Mouse (Mus musculus) heart, embryonic 10.5 days (tissue): ENCODE data around the gene Tpst1. TPM values are rescaled to one million over a fixed set of nuclear protein-coding genes. Genes with fewer than 3 reads are reported as not detected.
A peak's percentile ranks its signal among the peaks of the same experiment; 100 is the strongest.

Experiments used
- DNase-seq: peaks from one replicate; pipeline ENCODE4 v3.0.0-alpha.2; 2017; ENCODE audit warnings: low spot score
- H3K27ac ChIP-seq: fragments of 300-500 bp; sonication (generic); 2 replicates; pipeline ENCODE4 v1.5.1; 2016; ENCODE audit warnings: mild to moderate bottlenecking
- H3K27me3 ChIP-seq: fragments of 300-500 bp; sonication (generic); 2 replicates; pipeline ENCODE4 v1.6.1; 2016; ENCODE audit warnings: mild to moderate bottlenecking; ENCODE audit not compliant: poor library complexity, insufficient read depth, severe bottlenecking
- H3K36me3 ChIP-seq: fragments of 300-500 bp; sonication (generic); 2 replicates; pipeline ENCODE4 v1.6.1; 2016; ENCODE audit warnings: mild to moderate bottlenecking, moderate library complexity
- H3K4me1 ChIP-seq: fragments of 300-500 bp; sonication (generic); 2 replicates; pipeline ENCODE4 v1.6.1; 2016; ENCODE audit warnings: mild to moderate bottlenecking
- H3K4me3 ChIP-seq: fragments of 300-500 bp; sonication (generic); 2 replicates; pipeline ENCODE4 v1.5.1; 2016; ENCODE audit warnings: mild to moderate bottlenecking, moderate library complexity
- H3K9me3 ChIP-seq: fragments of 300-500 bp; sonication (generic); 2 replicates; pipeline ENCODE4 v1.6.1; 2016; ENCODE audit warnings: mild to moderate bottlenecking, moderate library complexity
- WGBS: fragments of 180-500 bp; shearing (Covaris S2); methylation state at CpG from one replicate; pipeline ENCODE4 v1.1.7; 2016; 5-methylcytosine and 5-hydroxymethylcytosine counted together
- polyA plus RNA-seq: library from polyadenylated mRNA; unstranded; fragments of >200 nt; fragmentation: Nextera tagmentation; extraction: Ambion mirVana; gene quantifications from 2 replicates; pipeline ENCODE4 v1.2.1, GENCODE M21; 2016

Tpst1 gene
- polyA plus RNA-seq, 1 experiment from 2014 or later: 44.6 TPM

DNA sequence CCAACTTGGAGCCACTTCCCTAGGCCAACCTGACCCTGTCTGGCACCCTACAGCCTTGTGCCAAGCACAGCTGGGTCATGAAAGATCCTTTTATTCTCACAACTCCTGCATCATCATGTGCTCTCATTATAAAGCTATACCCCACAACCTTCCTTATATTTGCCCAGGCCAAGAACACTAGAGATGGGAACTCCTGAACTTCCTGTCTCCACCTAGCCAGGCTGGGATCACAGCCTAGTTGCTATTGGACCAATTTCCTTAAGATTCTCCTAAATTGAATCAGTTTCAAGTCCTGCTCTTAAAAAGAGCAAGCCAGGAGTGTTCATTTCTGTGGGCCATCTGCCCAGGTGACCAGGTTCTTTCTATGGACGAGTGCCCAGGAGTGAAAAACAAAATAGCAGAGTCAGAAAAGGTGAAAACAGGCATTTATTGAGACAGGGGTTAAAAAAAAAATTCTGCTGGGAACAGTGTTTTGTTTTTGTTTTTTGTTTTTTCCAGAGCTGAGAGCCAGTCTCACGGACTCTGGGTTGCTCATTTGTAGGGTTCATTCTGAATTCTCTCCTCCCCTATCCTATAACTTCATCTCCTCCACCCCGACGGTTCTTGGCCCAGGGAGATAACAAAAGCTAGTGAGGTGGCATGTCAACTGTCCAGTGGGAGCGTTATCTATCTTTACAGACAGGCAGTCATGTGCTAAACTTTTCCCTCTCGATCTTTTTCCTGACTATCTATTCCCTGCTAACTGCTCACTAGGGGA, 97.7 kb downstream of the Tpst1 start:
- H3K27me3 ChIP-seq: no peaks in the 10 kb centered on the region
- peak overlapping the region; percentile 93 for H3K4me3 ChIP-seq
- no peaks in the 10 kb centered on the region for H3K9me3 ChIP-seq
- H3K27ac ChIP-seq: peak overlapping the region; percentile 93
- no peak for DNase-seq
- no peaks in the 10 kb centered on the region for H3K36me3 ChIP-seq
- H3K4me1 ChIP-seq: peaks cover 29% of the 10 kb centered on the region
- 7% methylated on average over 6 of the region's 6 CpGs for WGBS

DNA sequence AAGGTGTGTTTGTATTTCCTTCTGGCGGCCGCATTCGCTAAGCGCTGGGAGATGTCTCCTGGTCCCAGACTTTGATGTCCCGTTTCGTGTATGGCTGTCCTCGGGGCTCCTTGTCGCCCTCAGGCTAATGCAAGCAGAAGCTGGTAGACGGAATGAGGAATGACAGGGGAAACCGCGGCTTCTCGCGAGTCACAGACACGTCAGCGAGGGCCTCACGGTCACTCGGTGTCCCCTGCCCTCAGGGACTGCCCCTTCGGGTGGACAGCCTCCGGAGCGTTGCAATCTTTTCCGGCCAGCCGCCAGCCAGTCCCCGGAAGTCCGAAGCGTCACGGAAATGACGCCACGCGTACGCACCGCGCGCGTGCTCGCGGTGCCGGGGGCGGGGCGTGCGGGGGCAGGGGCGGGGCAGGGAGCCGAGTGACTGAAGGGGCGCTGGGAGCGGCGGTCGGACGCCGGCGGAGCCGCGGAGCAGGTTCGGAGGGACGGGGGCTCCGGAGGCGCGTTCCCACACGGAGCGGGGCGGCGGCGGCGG, 98.4 kb downstream of the Tpst1 start, which contains the start of gene Rabgef1:
Rabgef1 (plus strand) TSS at position 376 of the 532 bp plus-strand sequence.
- H3K27ac ChIP-seq: peak within 1 kb of the TSS; percentile 93
- under 1% methylated on average over 60 of the region's 62 CpGs for WGBS
- no peaks in the 10 kb centered on the region for H3K36me3 ChIP-seq
- peak; percentile 97 for DNase-seq
- H3K9me3 ChIP-seq: no peaks in the 10 kb centered on the region
- no peaks in the 10 kb centered on the region for H3K27me3 ChIP-seq
- peak within 1 kb of the TSS; percentile 93 for H3K4me3 ChIP-seq
- H3K4me1 ChIP-seq: peaks cover 29% of the 10 kb centered on the region

DNA sequence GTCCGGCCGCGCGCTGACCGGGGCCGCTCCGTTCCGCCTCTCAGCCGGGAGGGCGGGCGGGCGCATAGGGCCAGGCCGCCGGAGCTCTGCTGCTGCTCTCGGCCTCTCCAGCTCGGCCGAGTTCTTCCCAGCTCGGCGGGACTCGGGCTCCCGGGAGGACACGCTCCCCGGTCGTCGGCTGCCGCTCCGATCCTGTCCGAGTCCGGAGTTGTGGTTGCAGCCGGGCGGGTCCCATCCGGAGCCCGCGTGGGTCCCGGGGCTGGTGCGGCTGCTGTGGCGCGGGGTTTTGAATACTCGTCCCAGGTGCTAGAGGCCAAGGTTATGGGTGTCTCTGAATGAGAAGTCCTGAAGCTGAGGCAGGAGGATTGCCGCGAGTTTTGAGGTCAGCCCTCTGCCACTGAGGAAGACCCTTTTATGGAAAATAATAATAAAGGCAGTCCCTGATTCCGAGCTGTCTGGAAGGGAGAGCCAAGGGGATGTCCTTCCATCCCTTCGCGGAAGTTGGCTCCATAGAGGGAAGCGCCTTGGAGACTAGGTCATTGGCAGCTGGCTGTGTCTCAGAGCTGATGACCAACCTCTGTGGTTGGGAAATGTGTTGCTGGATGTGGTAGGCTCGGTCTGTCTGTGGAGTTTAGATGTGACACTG, 99.0 kb downstream of the Tpst1 start:
- DNase-seq: peak; percentile 85
- no peaks in the 10 kb centered on the region for H3K36me3 ChIP-seq
- no peaks in the 10 kb centered on the region for H3K27me3 ChIP-seq
- peak overlapping the region; percentile 93 for H3K4me3 ChIP-seq
- peaks cover 29% of the 10 kb centered on the region for H3K4me1 ChIP-seq
- no peaks in the 10 kb centered on the region for H3K9me3 ChIP-seq
- WGBS: under 1% methylated on average over 43 of the region's 46 CpGs
- peak overlapping the region; percentile 93 for H3K27ac ChIP-seq

DNA sequence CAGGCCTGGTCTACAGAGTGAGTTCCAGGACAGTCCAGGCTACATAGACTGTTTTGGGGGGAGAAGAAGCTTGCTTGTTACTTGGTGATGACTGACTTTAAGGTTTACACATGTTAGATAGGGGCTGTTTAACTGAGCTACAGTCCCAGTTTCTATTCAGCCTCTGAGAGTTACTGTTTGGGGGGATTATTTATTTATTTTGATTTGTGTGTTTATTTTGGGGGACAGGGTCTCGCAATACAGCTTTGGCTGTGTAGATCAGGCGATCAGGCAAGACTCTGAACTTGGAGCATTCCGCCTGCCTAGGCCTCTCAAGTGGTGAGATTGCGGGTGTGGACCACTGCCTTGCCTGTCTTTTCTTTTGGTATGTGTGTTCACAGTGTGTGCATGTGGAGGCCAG, 99.9 kb downstream of the Tpst1 start:
- 76% methylated on average over 4 of the region's 4 CpGs for WGBS
- Histone ChIP-seq H3K4me1 (peaks cover 33% of the 10 kb centered on the region), H3K36me3 (no peaks in the 10 kb centered on the region), H3K4me3 (peak overlapping the region; percentile 93), H3K9me3 (no peaks in the 10 kb centered on the region), H3K27ac (no peak overlapping the region; the same call in 1 of the 2 replicates), H3K27me3 (no peaks in the 10 kb centered on the region)
- DNase-seq: no peak

DNA sequence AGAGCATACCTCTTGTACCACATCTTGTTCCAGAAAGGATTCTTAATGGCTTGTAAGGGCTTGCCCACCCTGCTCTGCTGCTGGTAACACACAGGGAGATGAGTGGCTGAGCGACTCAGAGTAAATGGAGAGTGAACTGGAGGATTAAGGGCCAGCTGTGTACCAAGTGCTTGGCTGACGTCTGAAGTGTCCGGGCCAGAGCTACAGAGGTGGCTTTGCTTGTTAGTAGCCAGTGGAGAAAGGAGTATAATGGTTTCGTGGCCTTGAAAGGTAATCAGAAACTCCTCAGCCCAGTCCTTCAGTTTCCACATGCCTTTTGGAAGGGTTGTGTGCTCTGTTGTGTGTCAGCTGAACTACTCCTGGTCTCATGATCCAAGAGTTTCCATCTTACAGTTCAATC, 104.7 kb downstream of the Tpst1 start:
- WGBS: 51% methylated on average over 4 of the region's 4 CpGs
- H3K36me3 ChIP-seq: no peaks in the 10 kb centered on the region

DNA sequence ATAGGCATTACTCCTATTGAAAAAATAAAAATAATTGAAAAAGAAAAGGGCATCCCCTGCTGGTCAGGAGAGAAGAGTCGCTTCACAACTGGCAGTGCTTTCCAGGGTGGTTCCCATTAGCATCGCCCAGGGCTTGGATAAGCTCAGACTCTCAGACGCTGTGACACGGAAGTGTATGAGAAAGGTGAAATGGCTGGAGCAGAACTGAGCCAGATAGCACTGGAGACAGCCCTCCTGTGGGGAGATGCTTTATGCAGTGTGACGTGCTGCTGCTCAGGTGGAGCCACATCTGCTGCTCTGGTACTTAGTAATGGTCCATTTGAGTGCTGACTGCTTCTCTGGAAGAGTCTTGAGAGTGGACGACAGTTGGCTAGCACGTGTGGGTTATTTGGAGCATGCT, 107.2 kb downstream of the Tpst1 start:
- Histone ChIP-seq H3K4me3 (no peak overlapping the region), H3K27ac (no peak overlapping the region), H3K9me3 (no peaks in the 10 kb centered on the region), H3K27me3 (no peaks in the 10 kb centered on the region), H3K36me3 (no peaks in the 10 kb centered on the region), H3K4me1 (peaks cover 23% of the 10 kb centered on the region; the same call in 1 of the 2 replicates)
- no peak for DNase-seq
- 64% methylated on average over 7 of the region's 7 CpGs for WGBS

More for the DNA sequence above, 104.7 kb downstream of the Tpst1 start:
- Histone ChIP-seq H3K9me3 (no peaks in the 10 kb centered on the region), H3K27me3 (no peaks in the 10 kb centered on the region), H3K4me1 (peaks cover 36% of the 10 kb centered on the region), H3K27ac (no peak overlapping the region), H3K4me3 (no peak overlapping the region)
- DNase-seq: no peak

DNA sequence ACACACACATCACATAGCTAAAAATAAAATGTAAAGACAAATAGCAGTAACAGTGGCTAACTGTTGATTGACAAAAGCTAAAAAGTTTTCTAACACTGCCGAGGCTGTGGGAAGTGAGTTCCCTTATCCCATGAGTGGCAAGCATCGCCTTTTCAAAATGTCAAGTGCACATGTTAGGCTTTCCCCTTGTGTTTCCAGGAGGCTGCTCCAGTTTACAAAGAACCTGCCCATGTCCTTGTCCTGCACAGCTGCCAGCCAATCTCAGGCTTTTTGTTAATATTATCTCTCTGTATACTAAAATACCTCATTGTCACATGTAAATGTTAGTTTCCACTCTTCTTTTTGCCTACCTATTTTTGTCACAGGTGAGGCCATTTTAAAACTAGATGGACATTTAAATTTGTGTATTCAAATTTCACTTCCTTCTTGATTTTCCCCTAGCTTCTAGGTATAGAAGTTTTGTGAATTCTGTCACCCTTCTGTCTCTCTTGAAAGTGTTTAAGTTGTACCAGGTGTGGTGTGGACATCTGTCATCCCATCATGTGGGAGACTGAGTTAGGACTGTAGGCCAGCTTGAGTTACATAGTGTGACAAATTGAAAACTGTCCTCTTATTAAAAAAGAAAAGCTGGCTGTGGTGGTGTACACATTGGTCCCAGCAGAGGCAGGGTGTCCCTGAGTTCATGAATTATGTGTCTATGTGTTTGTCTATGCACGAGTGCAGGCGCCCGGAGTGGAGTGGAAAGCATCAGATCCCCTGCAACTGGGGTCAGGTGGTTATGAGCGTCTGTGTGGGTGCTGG, 108.8 kb downstream of the Tpst1 start:
- Histone ChIP-seq H3K9me3 (no peaks in the 10 kb centered on the region), H3K4me1 (peaks cover 23% of the 10 kb centered on the region; the same call in 1 of the 2 replicates), H3K36me3 (no peaks in the 10 kb centered on the region), H3K27me3 (no peaks in the 10 kb centered on the region), H3K27ac (no peak overlapping the region), H3K4me3 (no peak overlapping the region)
- DNase-seq: no peak
- 83% methylated on average over 6 of the region's 6 CpGs for WGBS

DNA sequence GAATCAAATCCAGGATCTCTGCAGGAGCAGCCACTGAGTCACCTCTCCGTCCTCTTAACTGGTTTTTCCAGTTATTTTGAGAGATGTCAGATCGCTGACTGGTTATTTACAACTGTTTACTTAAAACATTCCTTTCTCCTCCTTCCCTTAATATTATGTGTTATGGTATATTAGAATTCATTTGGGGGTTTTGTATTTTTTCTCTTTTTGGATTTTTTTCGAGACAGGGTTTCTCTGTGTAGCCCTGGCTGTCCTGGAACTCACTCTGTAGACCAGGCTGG, 109.4 kb downstream of the Tpst1 start:
- WGBS: 85% methylated on average over 3 of the region's 3 CpGs
- DNase-seq: no peak
- peaks cover 23% of the 10 kb centered on the region; the same call in 1 of the 2 replicates for H3K4me1 ChIP-seq
- H3K27ac ChIP-seq: no peak overlapping the region
- H3K27me3 ChIP-seq: no peaks in the 10 kb centered on the region
- no peaks in the 10 kb centered on the region for H3K9me3 ChIP-seq
- peaks cover 2% of the 10 kb centered on the region; the same call in 1 of the 2 replicates for H3K36me3 ChIP-seq
- H3K4me3 ChIP-seq: no peak overlapping the region

DNA sequence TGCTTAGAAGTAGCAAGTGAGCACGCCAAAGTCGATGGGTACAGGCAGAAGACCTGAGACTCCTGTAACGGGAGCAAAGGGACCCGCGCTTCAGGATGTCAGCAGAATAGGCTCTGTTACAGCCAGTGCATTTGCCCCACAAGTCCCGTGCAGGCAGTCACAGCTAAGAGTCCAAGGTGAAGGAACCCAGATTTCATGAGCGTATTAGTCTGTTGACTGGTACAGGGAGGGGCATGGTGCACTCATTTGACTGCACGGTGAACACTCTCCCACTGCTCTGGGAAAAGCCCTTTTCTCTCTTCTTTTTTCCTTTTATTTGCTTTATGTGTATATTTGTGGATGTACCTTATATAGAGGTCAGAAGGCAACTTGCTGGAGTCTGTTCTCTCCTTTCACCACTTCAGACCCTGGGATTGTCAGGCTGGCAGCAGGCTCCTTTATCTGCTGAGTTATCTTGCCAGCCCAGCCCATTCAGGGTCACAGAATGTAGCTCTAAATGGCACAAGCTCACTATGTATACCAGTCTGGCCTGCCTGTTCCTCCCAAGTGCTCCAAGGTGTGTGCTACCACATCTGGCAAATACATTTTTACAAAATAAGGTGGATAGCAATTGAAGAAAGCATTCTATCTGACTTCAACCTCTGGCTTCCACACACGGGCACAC, 111.2 kb downstream of the Tpst1 start:
- 81% methylated on average over 9 of the region's 9 CpGs for WGBS
- H3K27ac ChIP-seq: no peak overlapping the region
- H3K27me3 ChIP-seq: no peaks in the 10 kb centered on the region
- peaks cover 11% of the 10 kb centered on the region; the same call in 1 of the 2 replicates for H3K4me1 ChIP-seq
- no peaks in the 10 kb centered on the region for H3K9me3 ChIP-seq
- H3K4me3 ChIP-seq: no peak overlapping the region
- no peak for DNase-seq
- H3K36me3 ChIP-seq: peaks cover 13% of the 10 kb centered on the region

DNA sequence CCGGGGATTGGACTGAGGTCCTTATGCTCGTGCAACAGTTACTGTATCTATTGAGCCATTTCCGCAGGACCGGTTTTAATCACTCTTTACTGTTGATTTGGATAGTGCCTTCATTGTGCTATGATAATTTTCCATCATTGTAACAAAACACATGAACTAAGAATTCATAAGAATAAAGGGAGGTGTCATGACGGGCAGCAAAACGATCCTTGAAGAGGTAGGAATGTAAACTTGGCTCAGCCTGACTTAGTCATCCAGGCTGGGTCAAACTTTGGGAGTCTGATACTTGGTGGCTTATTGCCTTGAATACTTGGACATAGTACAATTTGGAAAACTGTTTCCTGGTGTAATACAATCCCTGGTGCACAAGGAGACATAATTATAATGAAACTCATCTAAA, 112.2 kb downstream of the Tpst1 start:
- Histone ChIP-seq H3K4me1 (peaks cover 8% of the 10 kb centered on the region; the same call in 1 of the 2 replicates), H3K27me3 (no peaks in the 10 kb centered on the region), H3K27ac (no peak overlapping the region), H3K9me3 (no peaks in the 10 kb centered on the region), H3K4me3 (no peak overlapping the region), H3K36me3 (peaks cover 22% of the 10 kb centered on the region)
- 85% methylated on average over 6 of the region's 6 CpGs for WGBS
- no peak for DNase-seq
